Mouse (Mus musculus) forebrain, postnatal 0 days (tissue): Measurements from ENCODE around the gene Uggt2. TPM values are rescaled to one million over a fixed set of nuclear protein-coding genes. Genes with fewer than 3 reads are reported as not detected.

ENCODE experiments used
- ATAC-seq: fragments of 200-750 bp; cut with Nextera tagmentation; 2 replicates; pipeline ENCODE4 v1.8.0; 2017; ENCODE audit warnings: mild to moderate bottlenecking, moderate library complexity
- DNase-seq: peaks from one replicate; pipeline ENCODE4 v3.0.0-alpha.2; 2015
- H3K27ac ChIP-seq: fragments of 300-500 bp; sonication (generic); 2 replicates; pipeline ENCODE4 v1.5.1; 2014; ENCODE audit warnings: low read depth, mild to moderate bottlenecking, antibody characterized with exemption, low read length, moderate library complexity, mixed read lengths
- H3K27me3 ChIP-seq: fragments of 300-500 bp; sonication (generic); 2 replicates; pipeline ENCODE4 v1.6.1; 2014; ENCODE audit warnings: mild to moderate bottlenecking, low read length, mixed read lengths; ENCODE audit not compliant: insufficient read depth
- H3K36me3 ChIP-seq: fragments of 300-500 bp; sonication (generic); 2 replicates; pipeline ENCODE4 v1.6.1; 2014; ENCODE audit warnings: mild to moderate bottlenecking, moderate library complexity; ENCODE audit not compliant: insufficient read depth
- H3K4me1 ChIP-seq: fragments of 300-500 bp; sonication (generic); 2 replicates; pipeline ENCODE4 v1.6.1; 2014; ENCODE audit warnings: antibody characterized with exemption; ENCODE audit not compliant: insufficient read depth
- H3K4me2 ChIP-seq: fragments of 300-500 bp; sonication (generic); 2 replicates; pipeline ENCODE4 v1.6.1; 2014; ENCODE audit warnings: low read depth, mild to moderate bottlenecking, moderate library complexity
- H3K4me3 ChIP-seq: fragments of 300-500 bp; sonication (generic); 2 replicates; pipeline ENCODE4 v1.5.1; 2014; ENCODE audit warnings: low read depth, low read length, mixed read lengths
- H3K9ac ChIP-seq: fragments of 300-500 bp; sonication (generic); 2 replicates; pipeline ENCODE4 v1.6.1; 2014; ENCODE audit warnings: mild to moderate bottlenecking
- H3K9me3 ChIP-seq: fragments of 300-500 bp; sonication (generic); 2 replicates; pipeline ENCODE4 v1.6.1; 2016; ENCODE audit warnings: low read length
- CTCF ChIP-seq: sonication (generic); IDR thresholded peaks from 2 replicates; pipeline ENCODE4 v1.5.1; 2016; ENCODE audit warnings: antibody characterized with exemption, control low read depth, low read depth
- WGBS: fragments of 180-500 bp; shearing (Covaris S2); extraction: QIAGEN DNeasy Blood & Tissue Kit; methylation state at CpG from one replicate; pipeline ENCODE4 v1.1.7; 2014; 5-methylcytosine and 5-hydroxymethylcytosine counted together
- polyA plus RNA-seq: library from polyadenylated mRNA; unstranded; fragments of >200 nt; fragmentation: Nextera tagmentation; extraction: Ambion mirVana; gene quantifications from 2 replicates; pipeline ENCODE4 v1.2.1, GENCODE M21; 2015
- total RNA-seq: library from RNA; depleted of rRNA; stranded (reverse); fragments of >200 nt; gene quantifications from 2 replicates; pipeline ENCODE4 v1.2.3, GENCODE M21; 2014

The Uggt2 gene
- total and polyA plus RNA-seq, 2 experiments from 2014 or later: 6.9 to 22.0 TPM

GRCm38 (mm10) chr14:118958010-118958409 lies 141.2 kb downstream of the Uggt2 start:
- Histone ChIP-seq H3K27me3 (no peaks in the 10 kb centered on the region), H3K4me1 (no peaks in the 10 kb centered on the region), H3K4me2 (no peak overlapping the region), H3K9ac (no peak overlapping the region), H3K36me3 (peaks cover 48% of the 10 kb centered on the region), H3K9me3 (no peaks in the 10 kb centered on the region), H3K4me3 (no peak overlapping the region), H3K27ac (no peak overlapping the region)
- DNase-seq (peak; percentile 9), ATAC-seq (peak; percentile 43; the same call in 1 of the 2 replicates)
- WGBS: 77% methylated on average over 3 of the region's 3 CpGs
- TF ChIP-seq CTCF: no peak

DNA sequence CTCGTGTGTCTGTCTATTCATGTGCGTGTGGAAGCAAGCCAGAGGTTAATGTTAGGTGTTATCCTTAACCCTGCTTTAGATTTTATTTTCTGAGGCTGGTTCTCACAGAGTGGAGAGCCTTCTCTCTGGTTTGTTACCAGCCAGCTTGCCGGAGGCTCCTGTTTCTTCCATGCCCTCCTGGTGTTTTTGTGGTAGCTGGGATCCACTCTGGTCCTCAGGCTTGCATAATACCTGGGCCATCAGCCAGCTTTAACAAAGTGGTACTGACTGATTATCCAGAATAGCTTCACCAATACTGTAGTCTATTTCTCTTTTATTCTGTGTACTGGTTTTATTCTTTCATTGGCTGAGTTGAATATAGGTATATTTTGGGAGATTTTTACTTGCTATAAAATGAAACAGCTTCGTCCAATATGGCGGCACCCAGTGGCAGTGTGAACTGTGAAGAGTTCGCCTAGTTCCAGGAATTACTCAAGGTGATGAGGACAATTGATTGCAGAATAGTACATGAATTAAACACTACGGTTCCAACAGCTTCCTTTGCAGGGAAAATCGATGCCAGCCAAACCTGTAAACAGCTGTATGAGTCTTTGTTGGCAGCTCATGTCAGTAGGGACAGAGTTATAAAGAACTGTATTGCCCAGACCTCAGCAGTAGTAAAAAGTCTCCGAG lies 147.2 kb downstream of the Uggt2 start:
- Histone ChIP-seq H3K9ac (no peak overlapping the region), H3K4me3 (no peak overlapping the region), H3K27me3 (no peaks in the 10 kb centered on the region), H3K36me3 (peaks cover 14% of the 10 kb centered on the region; the same call in 1 of the 2 replicates), H3K27ac (no peak overlapping the region), H3K9me3 (no peaks in the 10 kb centered on the region), H3K4me2 (no peak overlapping the region), H3K4me1 (no peaks in the 10 kb centered on the region; the same call in 1 of the 2 replicates)
- no peak for DNase-seq
- no peak for TF ChIP-seq CTCF
- ATAC-seq: no peak
- 88% methylated on average over 9 of the region's 9 CpGs for WGBS

DNA sequence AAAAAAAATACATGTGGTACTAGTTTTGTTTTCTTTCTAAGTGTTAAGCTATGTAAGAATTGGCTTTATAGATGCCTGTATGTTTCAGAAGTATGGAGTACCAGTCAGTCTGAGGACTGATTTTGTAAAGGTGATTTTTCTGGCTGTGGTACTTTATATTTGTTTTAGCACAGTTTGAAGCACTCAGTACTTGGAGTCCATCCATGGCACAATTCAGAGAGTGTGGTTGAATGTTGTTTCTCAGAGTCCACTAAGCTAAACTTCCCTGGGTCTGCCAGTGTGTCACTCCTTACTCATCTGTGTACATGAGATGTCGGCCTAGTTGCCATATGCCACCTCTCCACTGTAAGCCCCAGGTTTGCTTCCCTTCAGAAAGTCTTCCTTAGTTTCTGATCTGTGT lies 150.4 kb downstream of the Uggt2 start:
- DNase-seq (no peak), ATAC-seq (no peak)
- H3K27ac ChIP-seq: no peak overlapping the region
- no peaks in the 10 kb centered on the region; the same call in 1 of the 2 replicates for H3K36me3 ChIP-seq
- WGBS: 75% methylated on average over 1 of the region's 1 CpGs
- H3K4me2 ChIP-seq: no peak overlapping the region
- H3K4me3 ChIP-seq: no peak overlapping the region
- TF ChIP-seq CTCF: no peak
- H3K4me1 ChIP-seq: no peaks in the 10 kb centered on the region; the same call in 1 of the 2 replicates
- no peak overlapping the region for H3K9ac ChIP-seq
- no peaks in the 10 kb centered on the region for H3K9me3 ChIP-seq
- no peaks in the 10 kb centered on the region for H3K27me3 ChIP-seq

GRCm38 (mm10) chr14:118944702-118945101 lies 154.5 kb downstream of the Uggt2 start:
- Histone ChIP-seq H3K4me1 (no peaks in the 10 kb centered on the region), H3K9ac (no peak overlapping the region), H3K27me3 (no peaks in the 10 kb centered on the region), H3K4me2 (no peak overlapping the region), H3K27ac (no peak overlapping the region), H3K4me3 (no peak overlapping the region), H3K36me3 (no peaks in the 10 kb centered on the region), H3K9me3 (no peaks in the 10 kb centered on the region)
- ATAC-seq (no peak), DNase-seq (no peak)
- TF ChIP-seq CTCF: no peak
- 90% methylated on average over 2 of the region's 2 CpGs for WGBS

DNA sequence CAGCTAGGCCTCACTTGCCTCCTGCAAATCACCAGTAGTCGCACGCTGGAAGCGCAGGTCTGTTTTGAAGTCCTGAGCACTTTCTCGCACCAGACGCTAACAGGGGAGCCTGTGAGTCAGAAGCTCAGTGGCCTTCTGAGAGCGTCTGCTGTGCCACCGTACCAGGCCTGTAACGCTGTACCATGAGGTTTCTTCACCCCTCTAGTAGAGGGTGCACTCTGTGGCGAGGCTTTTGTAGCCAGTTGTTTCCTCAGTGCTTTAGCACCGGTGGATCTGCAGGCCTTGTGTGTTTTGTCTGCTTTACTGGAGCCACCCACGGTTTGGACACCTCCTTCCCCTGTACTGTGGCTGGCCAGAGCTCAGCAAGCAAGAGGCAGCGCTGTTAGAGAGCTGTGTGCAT lies 157.2 kb downstream of the Uggt2 start:
- no peak overlapping the region for H3K27ac ChIP-seq
- no peaks in the 10 kb centered on the region for H3K4me1 ChIP-seq
- no peak for TF ChIP-seq CTCF
- ATAC-seq: no peak
- no peak overlapping the region for H3K4me3 ChIP-seq
- no peaks in the 10 kb centered on the region for H3K36me3 ChIP-seq
- H3K9me3 ChIP-seq: no peaks in the 10 kb centered on the region
- no peak for DNase-seq
- H3K4me2 ChIP-seq: no peak overlapping the region
- H3K9ac ChIP-seq: no peak overlapping the region
- no peaks in the 10 kb centered on the region for H3K27me3 ChIP-seq
- WGBS: 47% methylated on average over 12 of the region's 12 CpGs

- H3K27ac ChIP-seq: no peak overlapping the region
- no peaks in the 10 kb centered on the region for H3K27me3 ChIP-seq
- no peak overlapping the region for H3K4me2 ChIP-seq
- H3K9me3 ChIP-seq: no peaks in the 10 kb centered on the region
- DNase-seq: no peak
- no peaks in the 10 kb centered on the region for H3K4me1 ChIP-seq
- WGBS: 72% methylated on average over 4 of the region's 4 CpGs
- ATAC-seq: no peak
- no peak overlapping the region for H3K9ac ChIP-seq
- no peak overlapping the region for H3K4me3 ChIP-seq
- H3K36me3 ChIP-seq: no peaks in the 10 kb centered on the region
- no peak for TF ChIP-seq CTCF
Observed at GRCm38 (mm10) chr14:118940796-118941495, 158.3 kb downstream of the Uggt2 start.

DNA sequence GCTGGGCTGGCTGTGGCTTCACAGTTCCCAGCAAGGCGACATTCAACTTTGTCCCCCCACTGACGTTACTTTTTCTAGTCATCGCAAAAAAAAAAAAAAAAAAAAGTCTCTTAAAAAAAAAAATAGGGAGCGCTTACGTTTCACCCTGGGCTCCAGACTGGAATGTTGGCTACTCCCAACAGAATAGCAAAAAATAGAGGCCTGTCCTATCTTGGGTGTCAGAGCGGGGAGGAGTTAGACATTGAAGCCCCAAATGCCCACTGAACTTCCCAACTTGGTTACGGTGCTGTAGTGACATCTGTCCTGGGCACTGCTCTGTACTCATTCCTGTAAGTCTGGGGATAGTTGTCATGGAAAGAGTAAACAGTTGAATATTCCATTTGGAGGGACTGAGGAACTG lies 160.7 kb downstream of the Uggt2 start:
- ATAC-seq (no peak), DNase-seq (no peak)
- H3K27ac ChIP-seq: no peak overlapping the region
- no peaks in the 10 kb centered on the region for H3K36me3 ChIP-seq
- H3K9me3 ChIP-seq: no peaks in the 10 kb centered on the region
- WGBS: 3% methylated on average over 7 of the region's 7 CpGs
- H3K4me2 ChIP-seq: peak overlapping the region; percentile 80
- H3K27me3 ChIP-seq: no peaks in the 10 kb centered on the region
- no peaks in the 10 kb centered on the region for H3K4me1 ChIP-seq
- H3K4me3 ChIP-seq: peak overlapping the region; percentile 78
- no peak for TF ChIP-seq CTCF
- peak overlapping the region; percentile 94 for H3K9ac ChIP-seq
